Mouse (Mus musculus): ENCODE data around the gene Mapt.
"Not testable (repeated sequence)": the region's sequence is repeated elsewhere in the genome, so short reads cannot be mapped to it uniquely, and the experiment has no call there.

Gene Mapt

GRCm38 (mm10) chr11:104231041-104231911, at the start of gene Mapt:
Gene Mapt, plus strand, starts transcription at chr11:104231390.
- peak; percentile 27 to 33 for DNase-seq (ENCODE audit: low read depth in 2 of 2, low spot score in 2 of 2)

GRCm38 (mm10) chr11:104182141-104182540, 49.0 kb upstream of the Mapt start:
- no peak for DNase-seq (ENCODE audit: low read depth in 2 of 2, low spot score in 2 of 2)

DNA sequence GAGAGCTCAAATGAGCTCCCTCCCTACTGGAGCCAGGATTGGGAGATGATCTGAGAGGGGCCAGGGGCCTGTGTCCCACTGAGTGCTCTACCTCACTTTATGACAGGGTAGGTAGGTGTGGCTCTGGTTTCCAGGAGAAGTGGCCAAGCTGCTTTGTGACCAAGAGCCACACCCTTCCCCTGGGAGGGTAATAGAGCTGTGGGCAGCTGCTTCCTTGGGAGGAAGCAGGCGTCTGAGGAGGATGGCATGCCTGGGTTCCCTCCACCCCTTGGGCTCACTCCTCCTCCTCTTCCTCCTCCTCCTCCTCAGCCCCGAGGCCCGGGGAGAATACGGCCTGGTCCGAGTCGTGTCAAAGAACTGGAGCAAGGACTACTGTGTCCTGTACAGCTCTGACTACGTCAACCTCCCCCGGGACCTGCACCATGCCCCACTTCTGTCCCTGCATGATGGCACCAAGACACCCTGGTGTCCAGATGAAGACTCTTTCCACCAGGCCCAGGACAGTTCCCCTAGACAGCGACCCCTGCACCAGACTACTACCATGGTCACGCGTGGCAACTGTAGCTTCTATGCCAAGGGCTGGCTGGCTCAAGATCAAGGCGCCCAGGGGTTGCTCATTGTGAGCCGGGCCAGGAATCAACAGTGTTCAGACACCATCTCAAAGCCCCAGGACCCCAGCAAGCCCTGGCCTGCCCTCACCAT, 44.9 kb upstream of the Mapt start, which contains the start of gene Sppl2c:
Sppl2c (plus strand) TSS at position 193 of the 702 bp plus-strand sequence.
- DNase-seq (ENCODE audit: low read depth in 2 of 2, low spot score in 2 of 2): no peak

DNA sequence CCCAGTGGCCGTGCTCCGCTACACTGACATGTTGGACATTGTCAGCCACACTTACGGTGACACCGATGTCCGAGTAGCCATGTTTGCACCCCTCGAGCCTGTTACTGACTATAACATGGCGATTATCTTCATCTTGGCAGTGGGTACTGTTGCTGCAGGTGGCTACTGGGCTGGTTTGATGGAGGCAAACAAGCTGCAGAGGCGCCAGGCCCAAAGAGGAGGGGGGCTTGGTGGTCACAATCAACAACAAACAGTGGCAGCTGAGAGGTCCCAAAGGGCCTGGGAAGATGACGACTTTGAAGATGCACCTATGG, 44.4 kb upstream of the Mapt start:
- no peak for DNase-seq (ENCODE audit: low read depth in 2 of 2, low spot score in 2 of 2)

DNA sequence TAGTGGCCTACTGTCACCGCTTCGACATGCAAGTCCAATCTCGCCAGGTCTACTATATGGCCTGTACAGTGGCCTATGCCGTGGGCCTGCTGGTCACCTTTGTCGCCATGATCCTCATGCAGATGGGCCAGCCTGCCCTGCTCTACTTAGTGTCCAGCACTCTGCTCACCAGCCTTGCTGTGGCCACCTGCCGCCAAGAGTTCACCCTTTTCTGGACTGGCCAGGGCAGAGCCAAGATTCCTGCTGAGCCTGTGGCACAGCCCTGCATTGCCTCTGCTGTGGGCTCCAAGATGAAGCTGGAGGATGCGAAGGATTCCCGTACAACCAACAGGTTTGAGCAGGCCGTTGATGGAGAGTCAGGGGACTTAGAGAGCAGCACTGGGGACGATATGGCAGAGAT, 43.4 kb upstream of the Mapt start:
- no peak for DNase-seq (ENCODE audit: low read depth in 2 of 2, low spot score in 2 of 2)

DNA sequence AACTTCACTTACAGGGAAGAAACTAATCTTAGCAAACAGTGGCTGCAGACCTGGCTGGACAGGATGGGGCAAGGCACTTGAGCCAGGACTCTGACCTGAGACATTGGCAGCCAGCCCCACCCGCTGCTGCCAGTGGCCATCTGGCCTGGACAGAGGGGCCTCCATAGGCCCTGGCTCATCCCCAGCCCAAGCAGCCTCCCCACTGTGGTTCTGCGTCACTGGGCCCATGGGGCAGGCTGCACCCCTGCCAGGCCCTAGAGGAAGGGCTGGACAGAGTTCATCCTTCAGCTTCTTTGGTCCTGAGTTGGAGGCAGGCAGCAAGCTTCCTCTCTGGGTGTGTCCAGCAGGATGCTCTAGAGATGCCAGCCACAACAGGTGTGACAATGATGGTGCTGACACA, 41.2 kb upstream of the Mapt start:
- no peak for DNase-seq (ENCODE audit: low read depth in 2 of 2, low spot score in 2 of 2)

DNA sequence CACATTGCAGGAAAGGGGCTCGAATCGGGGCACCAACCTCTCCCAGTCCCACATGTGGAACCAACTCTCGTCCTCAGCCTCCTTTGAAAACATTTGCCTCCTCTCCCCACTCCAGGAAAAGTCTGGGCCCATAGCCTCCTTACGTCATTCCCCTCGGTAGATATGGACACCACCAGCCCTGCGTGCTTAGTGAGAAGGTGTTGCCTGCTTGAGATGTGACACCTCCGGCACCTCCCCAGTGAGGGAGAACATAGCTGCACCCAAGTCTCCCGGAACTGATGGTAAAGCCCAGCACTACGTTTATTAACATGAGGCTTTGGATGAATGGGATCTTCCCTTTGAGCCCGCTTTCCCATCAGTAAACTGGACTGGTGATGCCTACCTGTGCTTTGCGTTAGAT, 35.8 kb upstream of the Mapt start:
- DNase-seq (ENCODE audit: low read depth in 2 of 2, low spot score in 2 of 2): no peak

GRCm38 (mm10) chr11:104195791-104196190, 35.4 kb upstream of the Mapt start:
- peak; percentile 41 to 51 for DNase-seq (ENCODE audit: low read depth in 2 of 2, low spot score in 2 of 2)

DNA sequence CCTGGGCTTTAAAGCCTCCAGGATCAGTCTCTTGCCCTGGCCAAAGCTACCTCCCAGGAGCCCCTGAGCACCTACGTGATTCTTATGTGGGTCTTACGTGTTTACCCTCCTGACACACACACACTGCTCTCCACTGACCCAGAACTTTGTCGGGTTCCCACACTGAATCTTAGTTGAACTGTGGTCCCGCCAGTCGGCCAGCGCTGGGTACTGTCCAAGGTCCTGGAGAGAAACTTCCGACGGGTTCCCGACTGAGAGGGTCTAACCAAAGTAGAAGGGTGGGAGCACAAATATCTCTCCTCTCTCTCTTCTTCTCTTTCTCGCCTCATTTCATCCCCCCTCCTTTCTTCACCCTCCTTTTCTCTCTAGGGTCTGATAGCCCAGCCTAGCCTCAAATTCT, 33.3 kb upstream of the Mapt start:
- DNase-seq (ENCODE audit: low read depth in 2 of 2, low spot score in 2 of 2): no peak

DNA sequence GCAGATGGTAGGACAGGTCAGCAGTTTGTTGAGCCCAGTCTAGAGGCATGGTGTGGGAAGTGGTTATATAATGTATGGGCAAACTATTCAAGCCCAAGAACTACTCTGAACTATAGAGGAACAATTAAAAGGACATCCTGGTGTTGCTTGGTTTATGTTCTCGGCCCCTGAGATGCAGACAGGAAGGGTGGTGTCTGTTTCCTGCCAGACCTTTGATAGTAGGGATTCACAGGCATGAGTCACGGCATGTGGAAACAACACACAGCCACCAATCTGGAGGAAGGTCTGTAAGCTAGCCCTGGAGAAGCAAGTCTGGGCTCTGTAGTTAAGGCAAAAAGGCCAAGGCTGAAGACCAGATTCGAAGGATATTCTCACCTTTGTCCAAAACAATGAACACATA, 27.9 kb upstream of the Mapt start:
- no peak for DNase-seq (ENCODE audit: low read depth in 2 of 2, low spot score in 2 of 2)

DNA sequence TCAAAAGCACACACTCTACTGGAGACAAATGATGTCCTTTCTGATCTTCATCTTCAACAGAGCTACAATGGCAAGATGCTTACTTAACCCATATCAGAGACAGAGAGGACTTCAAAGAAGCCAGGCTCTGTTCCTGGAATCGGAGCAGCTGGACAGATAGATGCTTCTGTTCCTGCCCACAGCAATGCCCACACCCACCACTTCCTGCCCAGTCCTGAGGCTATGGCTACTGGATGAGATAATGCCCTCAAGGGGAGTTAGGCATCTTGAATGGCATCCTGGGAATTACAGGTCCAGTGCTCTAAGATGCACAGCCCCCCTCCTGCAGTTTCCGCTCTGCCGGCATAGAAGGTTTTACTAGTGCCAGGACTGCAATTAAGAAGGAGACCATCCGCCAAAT, 24.6 kb upstream of the Mapt start:
- DNase-seq (ENCODE audit: low read depth in 2 of 2, low spot score in 2 of 2): no peak

DNA sequence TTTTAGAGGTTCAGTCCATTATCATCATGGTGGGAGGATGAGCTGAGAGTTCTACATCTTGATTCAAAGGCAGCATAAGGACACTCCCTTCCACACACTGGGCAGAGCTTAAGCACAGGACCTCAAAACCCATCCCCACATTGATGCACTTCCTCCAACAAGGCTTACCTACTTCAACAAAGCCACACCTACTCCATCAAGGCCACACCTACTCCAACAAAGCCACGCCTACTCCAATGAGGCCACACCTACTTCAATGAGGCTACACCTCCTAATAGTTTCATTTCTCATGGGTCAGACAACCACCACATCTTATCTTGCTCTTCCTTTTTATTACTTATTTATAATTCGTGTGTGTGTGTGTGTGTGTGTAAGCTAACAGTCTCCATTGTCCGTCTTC, 22.1 kb upstream of the Mapt start:
- no peak for DNase-seq (ENCODE audit: low read depth in 2 of 2, low spot score in 2 of 2)

DNA sequence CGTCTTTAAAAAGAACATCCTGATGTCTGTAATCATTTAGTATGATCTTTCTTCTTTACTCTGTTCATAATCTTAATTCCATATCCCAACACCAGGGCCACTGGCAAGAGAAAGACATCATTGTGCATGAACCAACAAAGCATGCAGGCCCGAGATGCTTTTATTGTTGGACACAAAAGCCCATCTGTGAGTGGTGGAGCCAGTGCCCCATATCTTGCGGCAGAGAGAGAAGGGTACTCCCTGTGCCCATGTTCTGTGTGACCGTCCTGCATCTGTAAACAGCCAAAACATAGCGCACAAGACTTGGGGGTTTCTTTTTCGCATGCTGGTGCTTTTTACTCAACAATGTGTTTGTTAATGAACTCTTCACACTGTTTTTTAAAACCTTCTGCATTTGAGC, 19.9 kb upstream of the Mapt start:
- DNase-seq (ENCODE audit: low read depth in 2 of 2, low spot score in 2 of 2): no peak

DNA sequence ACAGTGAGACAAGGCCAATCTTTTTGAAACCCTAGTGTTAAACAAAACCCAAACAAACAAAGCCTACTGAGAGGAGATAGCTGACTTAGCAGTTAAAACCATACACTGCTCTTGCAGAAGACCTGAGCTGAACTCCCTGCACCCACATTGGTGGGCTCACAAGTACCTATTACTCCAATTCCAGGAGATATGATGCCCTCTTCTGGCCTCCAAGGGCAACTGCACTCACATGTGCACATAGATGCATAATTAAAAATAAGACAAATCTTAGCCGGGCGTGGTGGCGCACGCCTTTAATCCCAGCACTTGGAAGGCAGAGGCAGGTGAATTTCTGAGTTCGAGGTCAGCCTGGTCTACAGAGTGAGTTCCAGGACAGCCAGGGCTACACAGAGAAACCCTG, 17.1 kb upstream of the Mapt start:
- DNase-seq (ENCODE audit: low read depth in 2 of 2, low spot score in 2 of 2): not testable (repeated sequence)

GRCm38 (mm10) chr11:104218075-104218474, 13.1 kb upstream of the Mapt start:
- no peak for DNase-seq (ENCODE audit: low read depth in 2 of 2, low spot score in 2 of 2)

GRCm38 (mm10) chr11:104220291-104220690, 10.9 kb upstream of the Mapt start:
- no peak for DNase-seq (ENCODE audit: low read depth in 2 of 2, low spot score in 2 of 2)

DNA sequence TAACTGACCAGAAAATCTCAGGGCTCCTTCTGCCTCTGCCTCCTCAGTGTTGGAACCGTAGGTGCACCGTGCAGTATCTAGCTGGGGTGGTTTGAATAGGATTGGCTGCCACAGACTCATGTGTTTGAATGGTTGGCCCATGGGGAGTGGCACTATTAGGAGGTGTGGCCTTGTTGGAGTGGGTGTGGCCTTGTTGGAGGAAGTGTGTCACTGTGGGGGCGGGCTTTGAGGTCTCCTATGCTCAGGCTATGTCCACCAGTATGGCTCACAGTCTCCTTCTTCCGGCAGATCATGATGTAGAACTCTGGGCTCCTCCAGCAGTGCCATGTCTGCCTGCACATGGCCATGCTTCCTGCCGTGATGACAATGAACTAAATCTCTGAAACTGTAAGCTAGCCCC, 9.4 kb upstream of the Mapt start:
- DNase-seq (ENCODE audit: low read depth in 2 of 2, low spot score in 2 of 2): no peak

- no peak for DNase-seq (ENCODE audit: low read depth in 2 of 2, low spot score in 2 of 2)
Observed at GRCm38 (mm10) chr11:104223301-104223700, 7.9 kb upstream of the Mapt start.

DNA sequence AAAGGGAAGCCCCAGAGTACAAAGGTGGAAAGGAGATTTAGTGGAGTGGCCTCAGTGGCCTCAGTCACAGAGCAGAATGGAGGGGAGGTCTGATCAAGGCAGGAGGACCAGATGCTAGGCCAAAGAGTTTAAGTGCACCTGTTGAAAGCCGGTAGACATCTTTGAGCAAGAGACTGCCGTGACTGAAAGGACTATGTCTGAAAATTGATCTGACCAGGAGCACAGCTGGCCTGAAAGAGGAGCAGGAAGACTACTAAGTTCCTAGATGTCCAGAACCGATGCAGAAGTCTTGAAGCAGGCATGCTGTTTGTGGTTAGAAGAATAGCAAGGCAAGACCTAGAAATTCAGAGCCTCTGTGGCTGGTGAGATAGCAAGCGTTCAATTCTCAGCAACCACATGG, 1.8 kb upstream of the Mapt start:
- no peak for DNase-seq (ENCODE audit: low read depth in 2 of 2, low spot score in 2 of 2)

GRCm38 (mm10) chr11:104230066-104230778, 968 bp upstream of the Mapt start:
- DNase-seq (ENCODE audit: low read depth in 2 of 2, low spot score in 2 of 2): no peak

DNA sequence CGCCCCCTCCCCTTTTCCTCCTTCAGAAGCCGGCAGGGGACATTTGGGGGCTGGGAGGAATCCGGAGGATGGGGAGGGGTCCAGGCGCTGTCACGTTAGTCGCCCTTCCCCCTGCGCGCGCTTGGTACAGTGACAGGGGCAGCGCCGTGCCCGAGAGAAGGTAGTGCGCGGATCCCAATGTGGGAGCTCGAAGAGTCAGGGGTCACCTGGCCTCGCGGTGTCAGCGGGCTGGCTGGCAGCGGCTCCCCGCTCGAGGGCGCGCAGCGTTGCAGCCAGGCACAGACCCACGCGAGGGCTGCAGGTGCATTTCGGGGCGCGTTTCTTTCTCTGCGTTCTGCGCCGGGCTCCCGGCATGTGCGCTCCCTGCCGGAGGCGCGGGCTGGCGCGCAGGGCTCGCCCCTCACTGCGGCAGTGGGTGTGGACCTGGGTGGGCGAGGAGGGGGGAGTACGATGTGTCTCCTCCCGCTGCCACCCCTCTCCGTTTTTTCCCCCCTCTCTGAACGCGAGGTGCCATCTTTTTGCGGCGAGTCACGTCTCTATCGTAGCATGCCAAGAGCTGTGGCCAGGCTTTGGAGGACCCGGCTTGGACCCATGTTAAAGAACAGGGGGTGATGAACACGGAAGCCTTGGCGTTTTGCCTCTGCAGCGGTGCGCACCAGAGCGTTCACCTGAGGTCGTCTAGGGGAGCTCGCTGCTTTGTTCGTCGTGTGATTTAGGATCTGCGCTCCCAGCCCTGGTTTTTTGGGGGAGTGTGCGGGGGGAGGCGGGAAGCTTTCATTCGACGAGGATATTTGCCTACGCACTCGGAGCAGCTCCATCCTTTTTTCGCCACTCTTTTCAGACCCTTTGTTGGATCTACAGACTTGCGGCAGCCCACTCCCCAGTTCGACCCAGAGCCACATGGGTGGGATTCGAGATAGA, 1.2 kb downstream of the Mapt start:
- no peak for DNase-seq (ENCODE audit: low read depth in 2 of 2, low spot score in 2 of 2)
